In the genomic region with DNA sequence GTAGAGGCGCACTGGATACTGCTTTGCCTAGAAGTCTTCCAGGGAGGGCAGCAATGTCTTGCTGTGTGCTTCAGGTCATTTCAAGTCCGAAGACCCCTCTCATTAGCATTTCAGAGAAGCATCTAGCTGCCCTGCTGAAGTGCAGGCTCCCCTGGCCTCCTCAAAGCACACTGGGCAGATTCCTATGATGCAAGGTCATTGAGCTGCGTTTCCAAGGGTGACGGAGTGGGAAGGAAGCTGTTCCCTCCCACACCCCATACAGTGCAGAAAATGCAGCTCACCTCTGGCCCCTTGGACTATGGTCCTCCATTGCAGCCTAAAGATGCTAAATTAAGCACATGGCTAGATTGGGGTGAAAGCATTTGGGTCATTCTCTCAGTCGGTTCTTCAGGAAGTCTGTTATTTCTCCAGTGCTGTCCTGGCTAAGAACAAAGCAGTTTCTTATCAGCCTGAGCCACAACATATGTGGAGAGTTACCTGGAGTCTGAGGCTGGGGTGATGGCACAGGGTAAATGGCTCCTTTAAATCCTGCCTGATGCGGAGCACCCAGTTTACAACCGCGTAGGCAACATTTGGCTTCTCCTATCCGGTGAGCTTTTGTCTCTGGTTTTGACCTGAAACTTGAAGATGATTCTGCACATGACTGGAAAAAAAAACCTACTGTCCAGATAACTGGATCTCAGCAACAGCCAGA, we compare ENCODE assay signal across 11 mouse cellular contexts. TPM values are rescaled to one million over a fixed set of nuclear protein-coding genes. Genes with fewer than 3 reads are reported as not detected.
A peak's percentile ranks its signal among the peaks of the same experiment; 100 is the strongest.
DNase-seq lines count a peak whose midpoint lies in the region; ATAC-seq and TF ChIP-seq lines count a peak whose summit lies in the region.
"Had no signal": no experiment of that assay in that cellular context is flagged by ENCODE, and none has a peak within 500 bp of the region (broad histone marks: within the 10 kb centered on the region; RNA-seq: fewer than 3 reads in every experiment).

No protein-coding gene starts in this region.

- H3K9me3 ChIP-seq in lung, embryonic 15.5 days: no peaks in the 10 kb centered on the region
- no peaks in the 10 kb centered on the region for H3K9me3 ChIP-seq in forebrain, embryonic 16.5 days (ENCODE audit: control insufficient read depth, low read length)
- H3K9me3 ChIP-seq in midbrain, embryonic 14.5 days (ENCODE audit: control insufficient read depth, low read length): no peaks in the 10 kb centered on the region
- H3K9me3 ChIP-seq: liver, embryonic 13.5 days had no signal

- 30% methylated on average over 9 of the region's 9 CpGs for WGBS in lung, embryonic 15.5 days
- 30% methylated on average over 9 of the region's 9 CpGs for WGBS in forebrain, embryonic 16.5 days
- 24% methylated on average over 9 of the region's 9 CpGs for WGBS in midbrain, embryonic 14.5 days
- WGBS in thymus, adult 2 months: 78% methylated on average over 9 of the region's 9 CpGs

- H3K4me3 ChIP-seq in lung, embryonic 15.5 days: no peak overlapping the region
- H3K4me3 ChIP-seq in forebrain, embryonic 16.5 days (replicated peaks; ENCODE audit: low read length): no peak overlapping the region
- H3K4me3 ChIP-seq in midbrain, embryonic 14.5 days (replicated peaks; ENCODE audit: low read depth, low read length): no peak overlapping the region
- no peak overlapping the region for H3K4me3 ChIP-seq in thymus, adult 2 months (ENCODE audit: control insufficient read depth, insufficient read depth, low read length)
- H3K4me3 ChIP-seq: liver, embryonic 13.5 days had no signal

- no peaks in the 10 kb centered on the region for H3K36me3 ChIP-seq in lung, embryonic 15.5 days
- no peaks in the 10 kb centered on the region for H3K36me3 ChIP-seq in forebrain, embryonic 16.5 days (ENCODE audit: control insufficient read depth, insufficient read depth)
- H3K36me3 ChIP-seq in midbrain, embryonic 14.5 days (ENCODE audit: control insufficient read depth, insufficient read depth, low read length): no peaks in the 10 kb centered on the region
- no peaks in the 10 kb centered on the region for H3K36me3 ChIP-seq in thymus, adult 2 months (ENCODE audit: control insufficient read depth, insufficient read depth, low read length)
- H3K36me3 ChIP-seq: liver, embryonic 13.5 days had no signal

- no peaks in the 10 kb centered on the region for H3K27me3 ChIP-seq in lung, embryonic 15.5 days
- no peaks in the 10 kb centered on the region for H3K27me3 ChIP-seq in forebrain, embryonic 16.5 days (replicated peaks; ENCODE audit: control insufficient read depth, insufficient read depth, low read length)
- no peaks in the 10 kb centered on the region for H3K27me3 ChIP-seq in midbrain, embryonic 14.5 days (ENCODE audit: control insufficient read depth, insufficient read depth, low read length)
- no peaks in the 10 kb centered on the region for H3K27me3 ChIP-seq in thymus, adult 2 months (ENCODE audit: control insufficient read depth, insufficient read depth, low read length)
- H3K27me3 ChIP-seq: liver, embryonic 13.5 days had no signal

- no peak for TF ChIP-seq POLR2A in thymus, adult 2 months (IDR thresholded peaks at IDR 0.05; ENCODE audit: control insufficient read depth, extremely low read depth, insufficient read depth, low read length, poor library complexity)

- no peak overlapping the region for H3K4me2 ChIP-seq in lung, embryonic 15.5 days
- no peak overlapping the region for H3K4me2 ChIP-seq in forebrain, embryonic 16.5 days (ENCODE audit: low read length)
- no peak overlapping the region for H3K4me2 ChIP-seq in midbrain, embryonic 14.5 days (ENCODE audit: low read length)
- H3K4me2 ChIP-seq: liver, embryonic 13.5 days had no signal

- TF ChIP-seq CTCF in thymus, adult 2 months (IDR thresholded peaks at IDR 0.05; ENCODE audit: borderline replicate concordance, control insufficient read depth, extremely low read depth, insufficient read depth, low read length, poor library complexity): no peak

- H3K4me1 ChIP-seq in lung, embryonic 15.5 days: peaks cover 7% of the 10 kb centered on the region; the same call in 1 of the 2 replicates
- peaks cover 4% of the 10 kb centered on the region; the same call in 1 of the 2 replicates for H3K4me1 ChIP-seq in forebrain, embryonic 16.5 days (replicated peaks; ENCODE audit: control insufficient read depth, insufficient read depth, low read length)
- H3K4me1 ChIP-seq in midbrain, embryonic 14.5 days (ENCODE audit: control insufficient read depth, insufficient read depth, low read length): peaks cover 13% of the 10 kb centered on the region
- no peaks in the 10 kb centered on the region; the same call in 1 of the 2 replicates for H3K4me1 ChIP-seq in thymus, adult 2 months (replicated peaks; ENCODE audit: control insufficient read depth, insufficient read depth, low read length)

- H3K9ac ChIP-seq in lung, embryonic 15.5 days: no peak overlapping the region
- H3K9ac ChIP-seq in forebrain, embryonic 16.5 days (replicated peaks; ENCODE audit: low read depth, low read length): no peak overlapping the region
- H3K9ac ChIP-seq in midbrain, embryonic 14.5 days (replicated peaks; ENCODE audit: low read length): no peak overlapping the region
- H3K9ac ChIP-seq: liver, embryonic 13.5 days had no signal

- ATAC-seq in lung, embryonic 15.5 days (ENCODE audit: borderline replicate concordance, extremely low read depth, low FRiP score, low TSS enrichment): peak; percentile 39; the same call in 1 of the 2 replicates
- ATAC-seq in forebrain, embryonic 16.5 days: peak; percentile 31; the same call in 1 of the 2 replicates
- ATAC-seq in midbrain, embryonic 14.5 days (ENCODE audit: low FRiP score, low TSS enrichment): no peak

- no peak for DNase-seq in lung, postnatal 10 days
- DNase-seq in embryo, embryonic 9.5 days (ENCODE audit: extremely low spot score): peak; percentile 48
- peak; percentile 51 for DNase-seq in midbrain, embryonic 14.5 days
- DNase-seq in thymus, postnatal 36 days: no peak
- DNase-seq in thymus, adult 2 months: no peak
- DNase-seq: cerebellum, adult 11 months; kidney, adult 11 months; liver, embryonic 13.5 days; thymus, postnatal 25 days had no signal

- H3K27ac ChIP-seq in lung, embryonic 15.5 days: 0 out of 2 replicates have a peak overlapping the region, but pooled peaks have one; percentile 29
- no peak overlapping the region for H3K27ac ChIP-seq in forebrain, embryonic 16.5 days (ENCODE audit: low read length)
- H3K27ac ChIP-seq in midbrain, embryonic 14.5 days (replicated peaks; ENCODE audit: low read depth, low read length): peak overlapping the region; percentile 60; the same call in 1 of the 2 replicates
- H3K27ac ChIP-seq in thymus, adult 2 months (ENCODE audit: control insufficient read depth, insufficient read depth, low read length): no peak overlapping the region
- H3K27ac ChIP-seq: liver, embryonic 13.5 days had no signal

RNA-seq across cellular contexts. Expression of a gene that starts 52.6 kb away (rescaled TPM):
- 21.1 and 21.9 TPM in 2 replicates for polyA plus RNA-seq in lung, embryonic 15.5 days (2015; fragmentation: Nextera tagmentation; extraction: Ambion mirVana)
- 83.5 and 89.7 TPM in 2 replicates for polyA plus RNA-seq in forebrain, embryonic 16.5 days (2015; fragmentation: Nextera tagmentation; extraction: Ambion mirVana)
- polyA plus RNA-seq in midbrain, embryonic 14.5 days (2014; fragmentation: Nextera tagmentation; extraction: Ambion mirVana): 79.6 and 111 TPM in 2 replicates
- polyA plus RNA-seq in thymus, adult 2 months (2012; rRNA removed): 43.6 and 50.7 TPM in 2 replicates

Comparison
In these comparisons a context has a peak if more than half of its experiments do, and no peak if none do; other contexts are left out.
1. H3K27ac ChIP-seq: peak in lung, embryonic 15.5 days (single experiment) and midbrain, embryonic 14.5 days (single experiment); none in forebrain, embryonic 16.5 days (single experiment) and thymus, adult 2 months (single experiment).
2. DNase-seq: peak in embryo, embryonic 9.5 days (single experiment) and midbrain, embryonic 14.5 days (single experiment); none in lung, postnatal 10 days (single experiment), thymus, postnatal 36 days (0 of 2) and thymus, adult 2 months (single experiment).